Mouse (Mus musculus) urinary bladder, postnatal 0 days (tissue): Measurements from ENCODE around the gene Arid1a. TPM values are rescaled to one million over a fixed set of nuclear protein-coding genes. Genes with fewer than 3 reads are reported as not detected.

ENCODE experiments used
- microRNA-seq: library from miRNA; unstranded; fragments of <30 nt; microRNA quantifications from one replicate; pipeline ENCODE4, GENCODE M21; 2016
- polyA plus RNA-seq: library from polyadenylated mRNA; unstranded; fragments of >200 nt; fragmentation: Nextera tagmentation; extraction: Ambion mirVana; gene quantifications from 2 replicates; pipeline ENCODE4 v1.2.1, GENCODE M21; 2015

Arid1a gene
- 10.8 and 11.7 TPM in 2 replicates for polyA plus RNA-seq

DNA sequence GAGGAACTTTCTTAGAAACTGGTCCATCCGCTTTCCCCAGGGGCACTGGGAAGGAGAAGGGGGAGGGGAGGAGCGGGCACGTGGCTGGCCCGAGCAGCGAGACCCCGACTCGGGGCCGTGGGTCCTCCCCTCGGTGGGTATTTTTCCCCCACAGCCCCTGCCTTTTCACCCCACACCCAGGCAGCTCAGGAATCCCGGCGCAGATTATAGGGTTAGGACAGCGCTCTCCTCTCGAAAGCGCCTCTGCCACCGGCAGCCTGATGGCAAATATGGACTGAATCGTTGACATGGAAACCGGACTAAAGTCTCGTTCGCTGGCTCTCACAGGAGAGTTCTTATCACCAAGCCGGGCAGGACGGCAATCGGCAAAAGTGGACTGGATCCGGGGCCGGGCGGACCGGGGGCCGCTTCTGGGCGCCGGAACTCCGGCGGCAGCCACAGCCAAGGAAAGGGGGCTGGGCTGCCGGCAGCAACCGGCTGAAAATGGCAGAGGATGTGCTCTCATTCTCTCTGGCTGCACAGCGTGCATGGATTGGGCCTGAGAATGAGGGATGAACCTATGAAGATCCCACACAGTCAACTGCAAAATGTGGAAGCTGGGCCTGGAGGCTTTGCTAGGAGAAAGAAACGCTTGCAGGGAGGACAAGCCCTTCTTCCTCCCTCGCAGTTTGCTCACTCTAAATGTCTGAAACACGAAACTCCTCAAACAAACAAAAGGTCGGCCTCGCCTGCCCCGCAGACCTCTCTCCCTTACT is at the start of gene Arid1a:
Arid1a (minus strand) TSS at position 256 of the 755 bp plus-strand sequence.

DNA sequence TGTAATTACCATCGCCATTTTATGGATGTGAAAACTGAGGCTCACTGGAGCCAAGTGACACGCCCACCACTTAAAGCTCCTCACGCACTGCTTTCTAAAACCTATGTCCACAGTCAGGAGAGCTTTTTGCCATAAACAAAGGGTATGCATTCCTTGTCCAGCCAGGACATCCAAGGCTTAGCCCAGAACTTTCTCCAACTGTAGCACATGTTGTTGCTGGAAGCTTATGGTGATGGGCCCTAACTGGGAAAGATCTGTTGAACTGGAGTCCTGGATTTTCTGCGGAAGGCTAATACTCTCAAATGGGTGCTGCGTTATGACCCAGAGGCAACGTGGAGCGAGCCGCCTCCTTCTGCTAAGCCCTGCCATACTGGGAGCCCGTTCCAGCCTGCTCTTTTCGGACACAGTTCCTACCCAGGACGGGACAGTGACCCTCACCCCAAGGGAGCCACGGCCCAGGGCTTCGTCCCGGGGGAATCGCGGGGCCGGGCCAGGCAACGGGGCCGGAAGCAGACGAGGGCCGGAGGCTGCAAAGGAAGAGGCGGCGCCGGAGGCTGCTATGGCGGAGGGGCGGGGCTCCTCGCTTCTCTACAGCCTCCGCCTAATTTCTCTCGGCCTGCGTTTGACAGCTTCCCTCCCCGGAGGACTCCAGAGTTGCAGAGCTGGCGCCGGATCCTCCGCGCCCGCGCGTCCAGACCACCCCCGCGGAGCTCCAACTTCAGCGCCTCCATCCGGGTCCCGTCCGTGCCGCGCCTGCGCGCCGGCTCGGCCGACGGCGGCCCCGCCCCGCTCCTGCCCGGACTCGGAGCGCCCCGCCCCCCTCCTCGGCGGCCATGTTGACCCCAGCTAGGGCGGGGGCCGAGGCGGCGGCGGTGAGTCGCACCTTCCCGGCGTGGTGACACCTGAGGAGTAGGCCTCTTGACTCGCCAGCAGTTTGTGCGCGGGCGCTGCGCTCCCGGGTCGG is 84.4 kb downstream of the Arid1a start, which contains the start of gene Pigv:
Pigv (minus strand) TSS at position 767 of the 964 bp plus-strand sequence.

DNA sequence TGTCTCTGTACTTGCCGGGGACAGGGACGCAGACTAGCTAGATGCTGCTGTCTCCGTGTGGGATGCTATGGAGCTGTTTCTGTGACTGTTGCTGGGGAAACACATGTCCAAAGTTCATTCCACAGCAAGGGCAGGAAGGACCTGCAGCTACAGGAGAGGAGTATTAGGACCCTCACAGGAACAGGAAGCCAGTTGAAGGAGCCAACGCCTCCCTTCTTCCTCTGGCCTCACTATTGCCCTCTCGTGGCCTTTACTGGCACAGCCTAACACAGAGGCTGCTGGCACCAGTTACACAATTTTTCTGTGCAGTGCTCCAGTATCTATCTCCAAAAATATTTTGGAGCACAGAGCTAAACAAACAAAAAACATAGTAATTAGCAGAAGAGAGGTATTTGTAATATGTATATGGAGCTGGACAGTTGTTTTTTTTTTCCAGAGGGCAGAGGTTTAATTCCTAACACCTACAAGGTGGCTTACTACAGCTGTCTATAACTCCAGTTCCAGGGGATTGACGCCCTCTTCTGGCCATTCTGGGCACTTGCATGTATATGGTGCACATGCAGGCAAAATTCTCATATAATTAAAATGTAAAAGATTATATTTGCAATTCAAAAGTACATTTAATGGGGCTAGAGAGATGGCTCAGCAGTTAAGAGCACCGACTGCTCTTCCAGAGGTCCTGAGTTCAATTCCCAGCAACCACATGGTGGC is 106.4 kb downstream of the Arid1a start, which contains the start of gene Zdhhc18:
Zdhhc18 (minus strand) TSS at position 166 of the 711 bp plus-strand sequence.

Small RNA genes lying within 50 kb of the gene (microRNA-seq; reads per million reads assigned to microRNA genes)
- gene Mir7227, result not detected

Other genes starting within 250 kb of the Arid1a start
- 12.9 and 13.5 TPM in 2 replicates for gene Kdf1, start 237.8 kb downstream of the Arid1a start, polyA plus RNA-seq
- 141 and 148 TPM in 2 replicates for gene Nudc, start 210.8 kb downstream of the Arid1a start, polyA plus RNA-seq
- gene Nr0b2, start 203.4 kb downstream of the Arid1a start, polyA plus RNA-seq, result not detected in 2 replicates
- 3.8 and 4.1 TPM in 2 replicates for gene Gpatch3, start 182.0 kb downstream of the Arid1a start, polyA plus RNA-seq
- 10.7 and 10.8 TPM in 2 replicates for gene Gpn2, start 172.4 kb downstream of the Arid1a start, polyA plus RNA-seq
- 321 and 361 TPM in 2 replicates for gene Sfn, start 154.6 kb downstream of the Arid1a start, polyA plus RNA-seq
- gene Zdhhc18, start 106.6 kb downstream of the Arid1a start, polyA plus RNA-seq, result 1.8 and 2.5 TPM in 2 replicates
- 16.0 and 16.2 TPM in 2 replicates for gene Pigv, start 84.1 kb downstream of the Arid1a start, polyA plus RNA-seq
- 12.1 and 14.2 TPM in 2 replicates for gene Rps6ka1, start 131.0 kb upstream of the Arid1a start, polyA plus RNA-seq
- gene Hmgn2, start 211.9 kb upstream of the Arid1a start, polyA plus RNA-seq, result 556 and 655 TPM in 2 replicates
- gene Dhdds, start 244.1 kb upstream of the Arid1a start, polyA plus RNA-seq, result 22.6 and 23.7 TPM in 2 replicates